Mouse (Mus musculus): ENCODE measurements around the gene Rgs12. TPM values are rescaled to one million over a fixed set of nuclear protein-coding genes. Genes with fewer than 3 reads are reported as not detected.

Gene Rgs12
- total RNA-seq, 2 experiments from 2014 or later = 49.8 to 60.4 TPM

GRCm38 (mm10) chr5:34981734-34982133 lies 32.5 kb downstream of the Rgs12 start:
- no peak for DNase-seq

GRCm38 (mm10) chr5:34984933-34985332 lies 35.7 kb downstream of the Rgs12 start:
- DNase-seq = no peak

- peak; percentile 90 for DNase-seq
These were observed 36.6 kb downstream of the Rgs12 start for GRCm38 (mm10) chr5:34985867-34986266.

- no peak for DNase-seq
These were observed 38.2 kb downstream of the Rgs12 start for GRCm38 (mm10) chr5:34987396-34987795.

GRCm38 (mm10) chr5:34988690-34989089 lies 39.4 kb downstream of the Rgs12 start:
- peak; percentile 72 for DNase-seq

GRCm38 (mm10) chr5:34989321-34989772 lies 40.1 kb downstream of the Rgs12 start:
- DNase-seq = peak; percentile 35

GRCm38 (mm10) chr5:34998754-34999153 lies 49.5 kb downstream of the Rgs12 start:
- DNase-seq = no peak

- DNase-seq = no peak
These were observed 50.0 kb downstream of the Rgs12 start for GRCm38 (mm10) chr5:34999281-34999680.

- DNase-seq = no peak
These were observed 51.1 kb downstream of the Rgs12 start for GRCm38 (mm10) chr5:35000323-35000722.

- DNase-seq = no peak
These were observed 51.9 kb downstream of the Rgs12 start for GRCm38 (mm10) chr5:35001144-35001543.

GRCm38 (mm10) chr5:35003611-35004162 lies 54.4 kb downstream of the Rgs12 start:
- no peak for DNase-seq

- DNase-seq = no peak
These were observed 55.5 kb downstream of the Rgs12 start for GRCm38 (mm10) chr5:35004769-35005168.

- no peak for DNase-seq
These were observed 56.4 kb downstream of the Rgs12 start for GRCm38 (mm10) chr5:35005659-35006058.

- no peak for DNase-seq
These were observed 57.4 kb downstream of the Rgs12 start for GRCm38 (mm10) chr5:35006599-35006998.

GRCm38 (mm10) chr5:35009163-35009562 lies 59.9 kb downstream of the Rgs12 start:
- DNase-seq = peak; percentile 44

GRCm38 (mm10) chr5:35010656-35011055 lies 61.4 kb downstream of the Rgs12 start:
- peak; percentile 43 for DNase-seq

GRCm38 (mm10) chr5:35011156-35011923 lies 62.1 kb downstream of the Rgs12 start:
- no peak for DNase-seq

- no peak for DNase-seq
These were observed 64.8 kb downstream of the Rgs12 start for GRCm38 (mm10) chr5:35014036-35014435.

- DNase-seq = no peak
These were observed 70.5 kb downstream of the Rgs12 start for GRCm38 (mm10) chr5:35019673-35020300.

- no peak for DNase-seq
These were observed 71.4 kb downstream of the Rgs12 start for GRCm38 (mm10) chr5:35020410-35021241.

GRCm38 (mm10) chr5:35024975-35025374 lies 75.7 kb downstream of the Rgs12 start:
- DNase-seq = peak; percentile 79

- DNase-seq = no peak
These were observed 80.1 kb downstream of the Rgs12 start for GRCm38 (mm10) chr5:35029303-35029702.

- DNase-seq = no peak
These were observed 80.5 kb downstream of the Rgs12 start for GRCm38 (mm10) chr5:35029755-35030154.
